Mouse (Mus musculus) liver, embryonic 14.5 days (tissue): Measurements from ENCODE around the gene Cd300lf.

Source experiments
- CTCF ChIP-seq: IDR thresholded peaks from 2 replicates; pipeline ENCODE4 v1.5.1; 2016; ENCODE audit warnings: antibody characterized with exemption, low read depth, control low read depth
- EP300 ChIP-seq: IDR thresholded peaks from 2 replicates; pipeline ENCODE4 v1.6.1; 2016; ENCODE audit warnings: antibody characterized with exemption, low read depth

- no peak for TF ChIP-seq CTCF
- no peak for TF ChIP-seq EP300
Measured at GRCm38 (mm10) chr11:115178766-115179165, 45.0 kb upstream of the Cd300lf start.
